Mouse (Mus musculus) limb, embryonic 11.5 days (tissue): ENCODE measurements around the gene Odf2l. TPM values are rescaled to one million over a fixed set of nuclear protein-coding genes. Genes with fewer than 3 reads are reported as not detected.
A peak's percentile ranks its signal among the peaks of the same experiment; 100 is the strongest.

Experiments
- ATAC-seq: fragments of 200-750 bp; cut with Nextera tagmentation; 2 replicates; pipeline ENCODE4 v1.8.0; 2017; ENCODE audit warnings: low read depth; ENCODE audit not compliant: insufficient number of reproducible peaks, low FRiP score, low TSS enrichment
- DNase-seq: peaks from one replicate; pipeline ENCODE4 v3.0.0-alpha.2; 2015; ENCODE audit warnings: low spot score
- H3K27ac ChIP-seq: fragments of 300-500 bp; sonication (generic); replicated peaks from 2 replicates; pipeline ENCODE4 v1.5.1; 2014; ENCODE audit warnings: low read depth, mild to moderate bottlenecking, low read length
- H3K27me3 ChIP-seq: fragments of 300-500 bp; sonication (generic); 2 replicates; pipeline ENCODE4 v1.6.1; 2014; ENCODE audit warnings: mild to moderate bottlenecking, low read length, mixed read lengths; ENCODE audit not compliant: control insufficient read depth, insufficient read depth
- H3K36me3 ChIP-seq: fragments of 300-500 bp; sonication (generic); 2 replicates; pipeline ENCODE4 v1.6.1; 2014; ENCODE audit warnings: mild to moderate bottlenecking, low read length, moderate library complexity, mixed read lengths; ENCODE audit not compliant: control insufficient read depth, insufficient read depth
- H3K4me1 ChIP-seq: fragments of 300-500 bp; sonication (generic); 2 replicates; pipeline ENCODE4 v1.6.1; 2014; ENCODE audit warnings: low read length, mixed read lengths; ENCODE audit not compliant: control insufficient read depth, insufficient read depth
- H3K4me2 ChIP-seq: fragments of 300-500 bp; sonication (generic); 2 replicates; pipeline ENCODE4 v1.6.1; 2014; ENCODE audit warnings: low read depth, mild to moderate bottlenecking, moderate library complexity; ENCODE audit not compliant: severe bottlenecking
- H3K4me3 ChIP-seq: fragments of 300-500 bp; sonication (generic); 2 replicates; pipeline ENCODE4 v1.5.1; 2014; ENCODE audit warnings: low read depth, low read length
- H3K9ac ChIP-seq: fragments of 300-500 bp; sonication (generic); 2 replicates; pipeline ENCODE4 v1.6.1; 2014; ENCODE audit warnings: mild to moderate bottlenecking, low read length
- H3K9me3 ChIP-seq: fragments of 300-500 bp; sonication (generic); 2 replicates; pipeline ENCODE4 v1.6.1; 2016; ENCODE audit warnings: low read length; ENCODE audit not compliant: control insufficient read depth
- WGBS: fragments of 180-500 bp; shearing (Covaris S2); extraction: QIAGEN DNeasy Blood & Tissue Kit; methylation state at CpG from one replicate; pipeline ENCODE4 v1.1.7; 2014; 5-methylcytosine and 5-hydroxymethylcytosine counted together
- polyA plus RNA-seq: library from polyadenylated mRNA; unstranded; fragments of >200 nt; fragmentation: Nextera tagmentation; extraction: Ambion mirVana; gene quantifications from 2 replicates; pipeline ENCODE4 v1.2.1, GENCODE M21; 2014

Odf2l gene
- 20.7 and 20.9 TPM in 2 replicates for polyA plus RNA-seq

DNA sequence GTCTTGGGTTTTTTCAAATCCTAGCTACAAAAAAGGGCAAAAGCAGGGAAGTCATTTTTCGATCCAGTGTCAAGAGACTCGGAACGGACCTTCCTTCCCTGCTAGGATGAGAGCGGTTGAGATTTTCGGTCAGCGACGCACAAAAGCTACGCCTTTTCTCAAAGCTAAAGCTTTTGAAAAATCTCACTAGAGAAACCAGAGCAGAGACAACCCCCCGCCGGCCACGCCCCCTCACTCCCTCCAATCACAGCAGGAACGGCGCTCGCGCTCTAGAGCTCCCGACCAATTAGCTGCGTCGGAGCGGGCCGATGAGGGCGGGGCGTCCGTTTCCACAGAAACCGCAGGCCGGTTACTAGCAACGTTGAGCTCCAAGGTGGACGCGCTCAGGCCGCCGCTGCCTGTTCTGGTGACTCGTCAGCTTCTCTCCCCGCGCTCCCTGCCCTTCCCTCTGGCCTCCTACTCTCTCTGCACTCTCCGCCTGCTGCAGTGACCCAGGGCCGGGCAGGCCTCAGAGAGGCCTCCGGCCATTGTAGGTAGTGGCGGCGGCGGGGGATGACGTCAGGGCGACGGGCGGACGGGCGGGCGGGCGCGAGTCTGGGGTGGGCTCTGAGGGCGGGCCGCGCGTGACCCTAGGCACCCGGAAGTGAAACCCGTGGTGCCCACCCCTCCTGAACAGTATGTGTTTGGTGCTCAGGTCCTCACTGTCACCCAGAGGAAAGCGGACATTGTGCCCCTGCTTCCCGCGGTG is at the start of gene Odf2l:
Gene Odf2l, plus strand, starts transcription at position 335 of the 748 bp plus-strand sequence.
- H3K4me3 ChIP-seq, result peak within 1 kb of the TSS; percentile 68
- peak within 1 kb of the TSS; percentile 56 for H3K4me2 ChIP-seq
- peak within 1 kb of the TSS; percentile 97 for H3K27ac ChIP-seq
- DNase-seq, result peak; percentile 98
- peak within 1 kb of the TSS; percentile 93 for H3K9ac ChIP-seq
- no peaks in the 10 kb centered on the region for H3K36me3 ChIP-seq
- under 1% methylated on average over 57 of the region's 57 CpGs for WGBS
- peak; percentile 99 for ATAC-seq
- H3K27me3 ChIP-seq, result no peaks in the 10 kb centered on the region
- no peaks in the 10 kb centered on the region for H3K9me3 ChIP-seq
- 0 out of 2 replicates have a peak, but pooled peaks cover 3% of the 10 kb centered on the region for H3K4me1 ChIP-seq

DNA sequence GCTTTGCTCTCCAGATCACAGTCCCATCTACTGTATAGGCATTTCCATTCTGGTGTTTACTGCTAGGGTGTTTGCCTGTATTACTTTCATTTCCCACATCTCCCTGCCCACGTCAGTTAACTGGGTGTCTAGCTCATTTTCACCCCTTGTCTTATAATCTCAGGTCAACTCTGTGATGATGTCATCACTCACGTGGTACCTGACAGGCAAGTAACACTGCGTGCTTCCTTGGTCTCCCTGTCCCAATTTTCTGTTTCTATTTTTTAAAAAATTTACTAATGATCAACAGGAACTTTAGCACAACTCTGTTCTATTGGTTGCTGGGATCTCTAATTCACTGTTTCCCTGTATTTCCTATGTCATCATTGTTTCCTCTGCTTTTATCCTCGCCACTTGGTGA is 49.4 kb upstream of the Odf2l start:
- Histone ChIP-seq H3K27ac (no peak overlapping the region), H3K4me2 (no peak overlapping the region), H3K4me3 (no peak overlapping the region), H3K36me3 (no peaks in the 10 kb centered on the region), H3K9me3 (no peaks in the 10 kb centered on the region), H3K9ac (no peak overlapping the region), H3K27me3 (no peaks in the 10 kb centered on the region), H3K4me1 (no peaks in the 10 kb centered on the region)
- DNase-seq (no peak), ATAC-seq (no peak)
- WGBS, result 86% methylated on average over 4 of the region's 4 CpGs

DNA sequence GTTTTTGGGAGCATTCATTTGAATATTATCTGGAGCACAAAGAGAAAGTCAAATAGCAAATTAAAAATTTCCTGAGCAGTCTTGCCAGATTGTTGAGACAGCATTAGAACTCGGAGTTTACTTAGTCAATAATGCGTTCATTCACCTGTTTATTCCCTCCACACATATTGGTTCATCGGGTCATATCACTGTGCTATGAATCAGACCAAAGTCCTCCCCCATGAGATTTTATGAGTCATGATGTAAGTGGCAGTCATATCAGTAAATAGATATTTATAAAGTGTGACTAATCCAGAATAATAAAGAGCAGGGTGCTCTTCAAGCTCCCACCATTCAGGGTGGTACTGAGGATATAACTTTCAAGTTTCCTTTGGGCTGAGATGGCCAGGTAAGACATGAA is 46.0 kb upstream of the Odf2l start:
- Histone ChIP-seq H3K36me3 (no peaks in the 10 kb centered on the region), H3K27me3 (no peaks in the 10 kb centered on the region)
- 94% methylated on average over 3 of the region's 3 CpGs for WGBS

DNA sequence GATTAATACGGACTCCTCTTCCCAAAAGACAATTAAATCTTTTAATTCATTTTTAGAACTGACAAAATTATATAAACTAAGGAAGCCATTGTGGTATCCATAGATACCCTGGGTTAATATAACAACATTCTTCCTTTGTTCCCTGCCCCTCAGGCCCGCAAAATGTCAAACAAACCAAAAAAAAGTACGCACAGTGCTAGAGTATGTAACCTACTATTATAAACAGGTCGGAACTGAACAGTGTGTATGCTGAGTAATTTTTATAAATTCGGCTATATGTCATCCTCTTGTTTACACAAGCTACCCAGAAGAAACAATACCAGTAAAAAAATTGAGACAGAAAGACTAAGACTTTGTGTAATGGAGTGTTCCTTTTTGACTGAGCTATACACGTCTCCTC is 40.0 kb upstream of the Odf2l start:
- Histone ChIP-seq H3K4me1 (no peaks in the 10 kb centered on the region), H3K4me3 (no peak overlapping the region), H3K27me3 (no peaks in the 10 kb centered on the region), H3K27ac (no peak overlapping the region), H3K9me3 (no peaks in the 10 kb centered on the region), H3K36me3 (no peaks in the 10 kb centered on the region), H3K4me2 (no peak overlapping the region), H3K9ac (no peak overlapping the region)
- ATAC-seq (no peak), DNase-seq (no peak)
- 91% methylated on average over 6 of the region's 6 CpGs for WGBS

More for the DNA sequence above, 46.0 kb upstream of the Odf2l start:
- no peak overlapping the region for H3K27ac ChIP-seq
- H3K4me2 ChIP-seq, result no peak overlapping the region
- ATAC-seq, result no peak
- no peak for DNase-seq
- H3K9me3 ChIP-seq, result no peaks in the 10 kb centered on the region
- no peak overlapping the region for H3K4me3 ChIP-seq
- H3K4me1 ChIP-seq, result no peaks in the 10 kb centered on the region
- no peak overlapping the region for H3K9ac ChIP-seq

DNA sequence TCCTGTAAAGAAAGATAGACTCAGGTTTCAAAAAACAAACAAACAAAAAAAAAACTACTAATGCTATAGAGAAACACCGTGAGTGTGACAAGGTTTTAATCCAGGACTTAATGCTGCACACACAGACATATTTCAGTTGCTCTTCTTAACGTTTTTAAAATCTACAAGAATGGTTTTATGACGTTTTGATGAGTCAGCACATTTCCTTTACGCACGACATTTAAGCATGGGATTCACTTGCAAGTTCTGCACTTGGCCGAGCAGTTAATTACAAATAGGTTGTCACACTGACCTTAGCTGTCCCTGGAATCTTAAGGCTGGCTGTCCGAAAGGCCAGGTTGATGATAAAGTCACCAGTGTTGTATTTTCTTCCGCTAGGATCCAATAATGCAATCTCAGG is 37.5 kb upstream of the Odf2l start:
- H3K9me3 ChIP-seq, result no peaks in the 10 kb centered on the region
- H3K4me1 ChIP-seq, result no peaks in the 10 kb centered on the region
- H3K9ac ChIP-seq, result no peak overlapping the region
- 81% methylated on average over 8 of the region's 8 CpGs for WGBS
- no peaks in the 10 kb centered on the region for H3K36me3 ChIP-seq
- no peak overlapping the region for H3K27ac ChIP-seq
- ATAC-seq (no peak), DNase-seq (no peak)
- no peak overlapping the region for H3K4me2 ChIP-seq
- H3K4me3 ChIP-seq, result no peak overlapping the region
- no peaks in the 10 kb centered on the region for H3K27me3 ChIP-seq

DNA sequence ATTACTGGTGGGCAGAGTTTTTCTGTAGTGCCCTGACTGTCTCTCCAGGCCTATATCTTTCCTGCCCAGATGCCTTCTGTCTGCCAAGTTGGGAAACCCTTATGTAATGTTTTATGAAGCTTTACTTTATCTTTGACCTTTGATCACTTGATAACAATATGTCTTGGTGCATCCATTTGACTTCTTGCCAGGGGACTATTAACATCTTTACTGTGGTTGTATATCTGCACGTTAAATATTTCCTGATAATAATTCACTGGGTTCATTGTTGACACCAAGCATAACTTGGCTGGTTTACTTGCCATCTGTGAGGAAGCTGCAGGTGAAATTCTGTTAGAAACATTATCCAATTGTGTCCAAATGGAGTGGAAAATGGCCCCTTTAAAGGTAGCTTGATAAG is 35.3 kb upstream of the Odf2l start:
- no peaks in the 10 kb centered on the region for H3K36me3 ChIP-seq
- DNase-seq (no peak), ATAC-seq (no peak)
- H3K4me2 ChIP-seq, result no peak overlapping the region
- no peaks in the 10 kb centered on the region for H3K9me3 ChIP-seq
- no peak overlapping the region for H3K4me3 ChIP-seq
- no peak overlapping the region for H3K9ac ChIP-seq
- no peak overlapping the region for H3K27ac ChIP-seq
- no peaks in the 10 kb centered on the region for H3K27me3 ChIP-seq
- H3K4me1 ChIP-seq, result no peaks in the 10 kb centered on the region
- 93% methylated on average over 1 of the region's 1 CpGs for WGBS

DNA sequence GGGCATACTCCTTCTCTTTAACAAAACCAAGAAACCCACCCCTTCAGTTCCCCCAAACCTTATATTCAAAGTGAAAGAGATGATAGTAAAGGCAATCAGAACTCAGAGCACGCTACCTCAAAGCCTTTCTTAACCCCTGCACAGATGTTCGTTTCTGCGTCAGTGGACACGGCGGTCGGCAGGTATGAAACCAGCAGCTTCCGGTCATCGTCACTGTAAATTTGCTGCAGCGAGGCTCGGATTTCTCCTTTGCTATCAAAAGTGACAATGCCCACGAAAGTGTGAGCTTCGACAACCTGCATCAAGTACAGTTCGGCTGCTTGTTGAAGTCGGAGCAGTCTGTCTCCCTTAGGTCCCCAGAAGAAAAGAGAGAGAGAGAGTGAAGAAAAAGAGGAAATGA is 32.2 kb upstream of the Odf2l start:
- no peak for ATAC-seq
- no peak overlapping the region for H3K4me2 ChIP-seq

DNA sequence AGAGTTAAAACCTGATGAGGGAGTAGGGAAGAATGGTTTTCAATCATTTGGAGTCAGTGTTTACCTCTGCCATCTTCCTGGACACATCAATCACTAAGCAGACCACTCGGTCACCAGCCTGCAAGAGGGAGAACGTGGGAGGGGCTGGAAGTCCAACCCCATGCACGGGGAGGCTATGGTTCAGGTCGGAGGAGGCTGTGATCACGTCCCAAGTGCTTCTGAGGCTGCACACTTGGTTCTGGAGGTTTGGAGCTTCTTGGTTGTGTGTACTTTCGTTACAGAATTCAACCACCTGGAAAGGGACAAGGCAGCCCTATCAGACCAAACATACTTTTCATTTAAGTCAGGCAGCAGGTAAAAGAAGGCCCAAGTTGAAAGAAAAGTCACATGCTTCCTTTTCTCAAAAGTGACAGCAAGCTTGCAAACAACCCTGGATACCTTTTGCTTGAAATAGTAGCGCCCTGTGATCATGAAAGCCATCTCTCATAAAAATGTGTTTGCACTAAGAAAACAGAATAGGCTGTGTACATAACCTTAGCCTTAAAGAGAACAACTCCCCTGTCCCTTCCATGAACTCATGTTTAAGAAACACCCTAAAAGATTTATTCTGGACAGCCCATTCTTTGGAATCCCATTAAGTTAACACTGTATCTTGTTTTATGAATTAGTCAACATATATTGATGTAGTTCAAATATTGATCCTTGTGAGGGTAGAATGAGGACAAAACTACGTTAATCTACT is 30.4 kb upstream of the Odf2l start:
- Histone ChIP-seq H3K9me3 (no peaks in the 10 kb centered on the region), H3K27me3 (no peaks in the 10 kb centered on the region), H3K4me1 (no peaks in the 10 kb centered on the region), H3K36me3 (no peaks in the 10 kb centered on the region), H3K4me3 (no peak overlapping the region), H3K4me2 (no peak overlapping the region), H3K9ac (no peak overlapping the region), H3K27ac (no peak overlapping the region)
- ATAC-seq (no peak), DNase-seq (no peak)
- whole genome bisulfite sequencing, result 67% methylated on average over 8 of the region's 8 CpGs

More for the DNA sequence above, 32.2 kb upstream of the Odf2l start:
- no peaks in the 10 kb centered on the region for H3K9me3 ChIP-seq
- H3K27me3 ChIP-seq, result no peaks in the 10 kb centered on the region
- no peak for DNase-seq
- H3K36me3 ChIP-seq, result no peaks in the 10 kb centered on the region
- WGBS, result 93% methylated on average over 14 of the region's 14 CpGs
- H3K4me1 ChIP-seq, result no peaks in the 10 kb centered on the region
- no peak overlapping the region for H3K4me3 ChIP-seq
- no peak overlapping the region for H3K9ac ChIP-seq
- H3K27ac ChIP-seq, result no peak overlapping the region
